18 mouse cellular contexts compared by ENCODE assay signal in the genomic region with DNA sequence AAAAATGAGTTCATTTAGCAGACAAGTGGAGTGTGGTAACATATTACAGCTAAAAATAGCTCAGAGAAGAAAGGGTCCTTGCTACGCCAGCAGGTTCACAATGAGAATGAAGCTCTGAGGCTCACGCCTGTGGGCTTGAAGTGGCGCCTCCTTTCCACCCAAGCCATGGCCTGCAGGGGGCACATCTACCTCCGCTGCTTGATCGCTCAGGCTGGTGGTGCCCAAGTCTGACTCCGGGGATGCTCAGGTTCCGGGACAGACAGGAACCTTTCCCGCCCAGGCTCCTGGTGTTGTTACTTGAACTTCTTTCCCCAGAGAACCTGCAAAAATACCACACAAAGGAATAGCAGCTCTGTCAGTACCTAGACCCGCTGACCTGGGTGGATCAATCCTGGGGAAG.
DNase-seq lines count a peak whose midpoint lies in the region; ATAC-seq and TF ChIP-seq lines count a peak whose summit lies in the region.
"Had no signal": no experiment of that assay in that cellular context is flagged by ENCODE, and none has a peak within 500 bp of the region (broad histone marks: within the 10 kb centered on the region; RNA-seq: fewer than 3 reads in every experiment).

No protein-coding gene starts in this region.

- H3K4me3 ChIP-seq in heart, embryonic 10.5 days, result no peak overlapping the region
- H3K4me3 ChIP-seq in lung, embryonic 14.5 days (ENCODE audit: low read depth, low read length), result no peak overlapping the region
- H3K4me3 ChIP-seq: embryonic facial prominence, embryonic 15.5 days; forebrain, embryonic 12.5 days; megakaryocyte, embryonic 14.5 days; myocyte had no signal

- no peak overlapping the region for H3K4me2 ChIP-seq in lung, embryonic 14.5 days
- H3K4me2 ChIP-seq: embryonic facial prominence, embryonic 15.5 days; forebrain, embryonic 12.5 days had no signal

- no peak for ATAC-seq in lung, embryonic 14.5 days (ENCODE audit: insufficient read depth)
- ATAC-seq: activated CD4-positive, CD25-positive, alpha-beta regulatory T cell, adult 4 months; inflammation-experienced regulatory T-cells, adult 6 months had no signal

- no peaks in the 10 kb centered on the region for H3K36me3 ChIP-seq in heart, embryonic 10.5 days
- H3K36me3 ChIP-seq in lung, embryonic 14.5 days (ENCODE audit: insufficient read depth), result no peaks in the 10 kb centered on the region
- H3K36me3 ChIP-seq: embryonic facial prominence, embryonic 15.5 days; forebrain, embryonic 12.5 days had no signal

- no peaks in the 10 kb centered on the region; the same call in 1 of the 2 replicates for H3K27me3 ChIP-seq in heart, embryonic 10.5 days (ENCODE audit: insufficient read depth, poor library complexity, severe bottlenecking)
- no peaks in the 10 kb centered on the region for H3K27me3 ChIP-seq in lung, embryonic 14.5 days (ENCODE audit: insufficient read depth, low read length)
- H3K27me3 ChIP-seq: embryonic facial prominence, embryonic 15.5 days; megakaryocyte, embryonic 14.5 days had no signal

- H3K9me3 ChIP-seq in heart, embryonic 10.5 days, result no peaks in the 10 kb centered on the region
- H3K9me3 ChIP-seq in lung, embryonic 14.5 days (ENCODE audit: low read depth, low read length), result no peaks in the 10 kb centered on the region
- H3K9me3 ChIP-seq: embryonic facial prominence, embryonic 15.5 days; forebrain, embryonic 12.5 days had no signal

- TF ChIP-seq CTCF in lung, embryonic 14.5 days (IDR thresholded peaks at IDR 0.05; ENCODE audit: low read depth), result peak; percentile 25; the same call in 1 of the 2 replicates

- WGBS in heart, embryonic 10.5 days, result 55% methylated on average over 9 of the region's 9 CpGs
- 49% methylated on average over 9 of the region's 9 CpGs for WGBS in lung, embryonic 14.5 days

- peak; percentile 49 for DNase-seq in heart, adult 11 months
- DNase-seq in heart, embryonic 10.5 days (ENCODE audit: low spot score), result no peak
- DNase-seq in lung, embryonic 14.5 days, result peak; percentile 7
- no peak for DNase-seq in lung, postnatal 14 days
- peak; percentile 56 for DNase-seq in R1 (ENCODE audit: low read depth, low spot score)
- peak; percentile 50 for DNase-seq in retina, embryonic 14.5 days (ENCODE audit: low spot score)
- no peak for DNase-seq in frontal cortex, postnatal 36 days (ENCODE audit: low spot score in 2 of 2)
- DNase-seq: adrenal gland, postnatal 25 days; heart, postnatal 14 days; lung, adult 2 months; right cerebral cortex, postnatal 14 days; thymus, postnatal 4 days had no signal

- no peak overlapping the region for H3K9ac ChIP-seq in lung, embryonic 14.5 days
- H3K9ac ChIP-seq: embryonic facial prominence, embryonic 15.5 days; forebrain, embryonic 12.5 days had no signal

- H3K4me1 ChIP-seq in heart, embryonic 10.5 days, result no peaks in the 10 kb centered on the region
- H3K4me1 ChIP-seq in lung, embryonic 14.5 days (ENCODE audit: insufficient read depth), result no peaks in the 10 kb centered on the region
- H3K4me1 ChIP-seq: embryonic facial prominence, embryonic 15.5 days; megakaryocyte, embryonic 14.5 days had no signal

- no peak overlapping the region for H3K27ac ChIP-seq in heart, embryonic 10.5 days
- no peak overlapping the region for H3K27ac ChIP-seq in lung, embryonic 14.5 days (ENCODE audit: low read depth)
- H3K27ac ChIP-seq: embryonic facial prominence, embryonic 15.5 days; forebrain, embryonic 12.5 days had no signal

Comparison
In these comparisons a context has a peak if more than half of its experiments do, and no peak if none do; other contexts are left out.
1. DNase-seq: peak in heart, adult 11 months (single experiment), lung, embryonic 14.5 days (single experiment), R1 (single experiment) and retina, embryonic 14.5 days (single experiment); none in heart, embryonic 10.5 days (single experiment), lung, postnatal 14 days (single experiment) and frontal cortex, postnatal 36 days (0 of 2).